Mouse (Mus musculus) cerebellum, adult 2 months (tissue): Measurements from ENCODE around the gene Grpel1.

ENCODE experiments used
- CTCF ChIP-seq: fragments of 200-500 bp; IDR thresholded peaks from 2 replicates; pipeline ENCODE4 v1.5.1; 2011; ENCODE audit warnings: low read depth, mild to moderate bottlenecking, control low read depth, low read length, moderate library complexity, borderline replicate concordance; ENCODE audit not compliant: insufficient read depth
- POLR2A ChIP-seq: fragments of 200-500 bp; IDR thresholded peaks from 2 replicates; pipeline ENCODE4 v1.6.1; 2011; ENCODE audit warnings: low read length, control low read depth, borderline replicate concordance; ENCODE audit not compliant: insufficient read depth

GRCm38 (mm10) chr5:36508351-36508750 is 43.6 kb downstream of the Grpel1 start:
- TF ChIP-seq CTCF (no peak), POLR2A (no peak)
